In genomic region chr6:100100565-100101133, GRCm38 (mm10) we compare ENCODE assay signal across 25 mouse cellular contexts.
A peak's percentile ranks its signal among the peaks of the same experiment; 100 is the strongest.
DNase-seq lines count a peak whose midpoint lies in the region; ATAC-seq and TF ChIP-seq lines count a peak whose summit lies in the region.
"Had no signal": no experiment of that assay in that cellular context is flagged by ENCODE, and none has a peak within 500 bp of the region (broad histone marks: within the 10 kb centered on the region; RNA-seq: fewer than 3 reads in every experiment).

No protein-coding gene starts in this region.

- H3K9ac ChIP-seq in forebrain, embryonic 15.5 days (replicated peaks), result no peak overlapping the region
- no peak overlapping the region for H3K9ac ChIP-seq in CH12.LX (ENCODE audit: insufficient read depth, low read depth)
- H3K9ac ChIP-seq: embryonic facial prominence, embryonic 13.5 days; heart, embryonic 12.5 days; hindbrain, embryonic 13.5 days; liver, embryonic 14.5 days; neural tube, embryonic 12.5 days had no signal

- TF ChIP-seq EP300 in CH12.LX (IDR thresholded peaks at IDR 0.05; ENCODE audit: low read length), result no peak

- H3K4me1 ChIP-seq in forebrain, embryonic 15.5 days, result peaks cover 18% of the 10 kb centered on the region; the same call in 1 of the 2 replicates
- no peaks in the 10 kb centered on the region for H3K4me1 ChIP-seq in forebrain, embryonic 10.5 days
- H3K4me1 ChIP-seq in CH12.LX (ENCODE audit: control insufficient read depth in 1 of 2, insufficient read depth in 2 of 2), result 0 out of 4 replicates have a peak, but pooled peaks cover 0 to 4% of the 10 kb centered on the region in 2 experiments
- H3K4me1 ChIP-seq: hindbrain, embryonic 13.5 days; neural tube, embryonic 12.5 days had no signal

- TF ChIP-seq CTCF in CH12.LX (conservative IDR thresholded peaks at IDR 0.05 in 1 of 2, IDR thresholded peaks at IDR 0.05 in 1 of 2; ENCODE audit: low read depth in 2 of 2, low read length in 2 of 2), result no peak
- TF ChIP-seq CTCF in brain, embryonic 14.5 days (IDR thresholded peaks at IDR 0.05; ENCODE audit: borderline replicate concordance, extremely low read depth, insufficient read depth, insufficient read length), result no peak

- TF ChIP-seq POLR2A in CH12.LX (IDR thresholded peaks at IDR 0.05; ENCODE audit: low read depth, low read length), result no peak
- no peak for TF ChIP-seq POLR2A in brain, embryonic 14.5 days (IDR thresholded peaks at IDR 0.05; ENCODE audit: borderline replicate concordance, extremely low read depth, insufficient read depth, insufficient read length, poor library complexity, severe bottlenecking)

- peak; percentile 84 for ATAC-seq in forebrain, embryonic 15.5 days (replicated peaks)
- peak; percentile 75 for ATAC-seq in megakaryocyte, adult 5-6 weeks (ENCODE audit: poor library complexity, severe bottlenecking)
- ATAC-seq: intestine, postnatal 0 days had no signal

- H3K27me3 ChIP-seq in forebrain, embryonic 15.5 days, result no peaks in the 10 kb centered on the region
- H3K27me3 ChIP-seq in forebrain, embryonic 10.5 days (ENCODE audit: poor library complexity, severe bottlenecking), result peaks cover 27% of the 10 kb centered on the region
- no peaks in the 10 kb centered on the region for H3K27me3 ChIP-seq in CH12.LX (replicated peaks)
- H3K27me3 ChIP-seq: neural tube, embryonic 12.5 days had no signal

- no peak overlapping the region for H3K4me3 ChIP-seq in forebrain, embryonic 15.5 days
- H3K4me3 ChIP-seq in forebrain, embryonic 10.5 days, result no peak overlapping the region
- H3K4me3 ChIP-seq in CH12.LX (replicated peaks in 1 of 3; ENCODE audit: low read depth in 2 of 3, low read length in 2 of 3, poor library complexity in 1 of 3), result no peak overlapping the region
- H3K4me3 ChIP-seq: embryonic facial prominence, embryonic 13.5 days; heart, adult 2 months; heart, embryonic 12.5 days; hindbrain, embryonic 13.5 days; myocyte; neural tube, embryonic 12.5 days had no signal

- peak overlapping the region; percentile 28; the same call in 1 of the 2 replicates for H3K27ac ChIP-seq in forebrain, embryonic 15.5 days (replicated peaks)
- no peak overlapping the region for H3K27ac ChIP-seq in forebrain, embryonic 10.5 days
- no peak overlapping the region for H3K27ac ChIP-seq in CH12.LX (ENCODE audit: insufficient read depth, low read depth)
- H3K27ac ChIP-seq: embryonic facial prominence, embryonic 13.5 days; heart, adult 2 months; hindbrain, embryonic 13.5 days; liver, embryonic 14.5 days; neural tube, embryonic 12.5 days had no signal

- intact Hi-C loops in left cerebral cortex, postnatal 4 days (cut with DNase I), result no loop called here

- H3K4me2 ChIP-seq in forebrain, embryonic 15.5 days (replicated peaks), result no peak overlapping the region
- no peak overlapping the region for H3K4me2 ChIP-seq in CH12.LX (ENCODE audit: insufficient read depth, low read depth, poor library complexity, severe bottlenecking)
- H3K4me2 ChIP-seq: embryonic facial prominence, embryonic 13.5 days; heart, embryonic 12.5 days; hindbrain, embryonic 13.5 days; neural tube, embryonic 12.5 days had no signal

- no peak for DNase-seq in forebrain, embryonic 10.5 days (ENCODE audit: extremely low spot score, low spot score)
- no peak for DNase-seq in CH12.LX (ENCODE audit: extremely low read depth)
- peak; percentile 67 for DNase-seq in brain, embryonic 14.5 days (ENCODE audit: low read depth)
- no peak for DNase-seq in cerebellum, postnatal 14 days
- DNase-seq in left cerebral cortex, postnatal 4 days, result no peak
- DNase-seq: adrenal gland, postnatal 25 days; cerebellum, adult 8-10 months; gastrocnemius, postnatal 25 days; heart, adult 2 months; heart, postnatal 4 days; kidney, postnatal 14 days; layer of hippocampus, adult 9-11 months; liver; lung, adult 2 months; lung, postnatal 4 days; midbrain, embryonic 14.5 days had no signal

- no peaks in the 10 kb centered on the region for H3K36me3 ChIP-seq in forebrain, embryonic 15.5 days
- no peaks in the 10 kb centered on the region for H3K36me3 ChIP-seq in forebrain, embryonic 10.5 days (replicated peaks)
- no peaks in the 10 kb centered on the region for H3K36me3 ChIP-seq in CH12.LX (replicated peaks in 1 of 2; ENCODE audit: control insufficient read depth in 1 of 2, insufficient read depth in 1 of 2, low read length in 1 of 2)
- H3K36me3 ChIP-seq: embryonic facial prominence, embryonic 13.5 days; heart, embryonic 12.5 days; hindbrain, embryonic 13.5 days; neural tube, embryonic 12.5 days had no signal

- H3K79me2 ChIP-seq in CH12.LX (replicated peaks; ENCODE audit: control insufficient read depth, extremely low read depth, insufficient read depth, poor library complexity, severe bottlenecking), result no peaks in the 10 kb centered on the region

- dilution Hi-C loops in CH12.LX (cut with MboI; ENCODE audit: extremely low pct_ligation_motif_present, extremely low pct_unique_long_range_greater_than_20kb, low sequenced_read_pairs), result no loop called here

- no peaks in the 10 kb centered on the region for H3K9me3 ChIP-seq in forebrain, embryonic 15.5 days
- no peaks in the 10 kb centered on the region for H3K9me3 ChIP-seq in forebrain, embryonic 10.5 days
- H3K9me3 ChIP-seq in CH12.LX (replicated peaks; ENCODE audit: low read length), result no peaks in the 10 kb centered on the region
- H3K9me3 ChIP-seq: embryonic facial prominence, embryonic 13.5 days; heart, embryonic 12.5 days; hindbrain, embryonic 13.5 days; neural tube, embryonic 12.5 days had no signal

- 70% methylated on average over 4 of the region's 4 CpGs for WGBS in forebrain, embryonic 15.5 days
- 87% methylated on average over 4 of the region's 4 CpGs for WGBS in forebrain, embryonic 10.5 days

- TF ChIP-seq RAD21 in CH12.LX (IDR thresholded peaks at IDR 0.05; ENCODE audit: low read depth, low read length), result no peak

- in situ Hi-C loops in CH12.LX (cut with MboI; ENCODE audit: low pct_ligation_motif_present, low pct_unique_long_range_greater_than_20kb, low sequenced_read_pairs), result no loop called here

TF ChIP-seq in CH12.LX, 34 proteins besides CTCF, POLR2A, EP300 and RAD21:
- TF ChIP-seq ZNF384 (IDR thresholded peaks at IDR 0.05; ENCODE audit: low read depth, low read length) (0 out of 2 replicates have a peak, but pooled peaks have one; percentile 14), ZMIZ1 (IDR thresholded peaks at IDR 0.05; ENCODE audit: low read depth, low read length) (no peak), SMC3 (IDR thresholded peaks at IDR 0.05; ENCODE audit: low read depth, low read length) (no peak)
TF ChIP-seq in CH12.LX: peak in this region for 1.
